Mouse (Mus musculus) heart, postnatal 25 days (tissue): ENCODE measurements around the gene Eea1. TPM values are rescaled to one million over a fixed set of nuclear protein-coding genes. Genes with fewer than 3 reads are reported as not detected.
"Not testable (repeated sequence)": the region's sequence is repeated elsewhere in the genome, so short reads cannot be mapped to it uniquely, and the experiment has no call there.

Source experiments
- DNase-seq: peaks from one replicate; pipeline ENCODE4 v3.0.0; 2022; ENCODE audit warnings: low spot score
- intact Hi-C: fragments of 180-260 bp; cut with DNase I; formaldehyde crosslinking; loops from one replicate; pipeline ENCODE4 v1.15.1; 2025
- total RNA-seq, 2 experiments: library from RNA; stranded (reverse); gene quantifications; 2 replicates each; pipeline ENCODE4 v1.2.3; 2021

The Eea1 gene
- total RNA-seq, 2 experiments from 2014 or later: 30.2 to 33.4 TPM

GRCm38 (mm10) chr10:96034106-96034505, 93.7 kb downstream of the Eea1 start:
- DNase-seq: no peak
- intact Hi-C loops: no loop called here

DNA sequence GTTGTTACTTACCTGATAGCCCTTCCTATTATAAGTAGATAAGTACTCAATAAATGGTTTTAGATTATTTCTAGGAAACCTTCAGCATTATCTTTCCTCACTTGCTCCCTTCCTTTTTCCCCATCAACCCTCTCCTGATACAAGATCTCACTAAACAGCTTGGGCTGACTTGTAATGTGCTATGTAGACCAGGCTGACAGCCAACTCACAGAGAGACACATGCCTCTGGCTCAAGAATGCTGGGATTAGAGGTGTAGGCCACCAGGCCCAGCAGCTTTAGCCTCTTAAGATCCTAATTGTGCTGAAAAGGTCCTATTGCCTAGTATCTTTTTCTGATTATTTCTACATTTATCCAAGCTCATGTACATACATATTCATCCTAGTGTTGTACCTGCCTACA, 95.5 kb downstream of the Eea1 start:
- intact Hi-C loops: no loop called here
- no peak for DNase-seq

- no peak for DNase-seq
- intact Hi-C loops: no loop called here
Observed at GRCm38 (mm10) chr10:96044216-96044615, 103.8 kb downstream of the Eea1 start.

GRCm38 (mm10) chr10:96047960-96048536, 107.6 kb downstream of the Eea1 start:
- DNase-seq: no peak
- intact Hi-C loops: no loop called here

- DNase-seq: no peak
- intact Hi-C loops: no loop called here
Observed at GRCm38 (mm10) chr10:96048550-96048949, 108.1 kb downstream of the Eea1 start.

DNA sequence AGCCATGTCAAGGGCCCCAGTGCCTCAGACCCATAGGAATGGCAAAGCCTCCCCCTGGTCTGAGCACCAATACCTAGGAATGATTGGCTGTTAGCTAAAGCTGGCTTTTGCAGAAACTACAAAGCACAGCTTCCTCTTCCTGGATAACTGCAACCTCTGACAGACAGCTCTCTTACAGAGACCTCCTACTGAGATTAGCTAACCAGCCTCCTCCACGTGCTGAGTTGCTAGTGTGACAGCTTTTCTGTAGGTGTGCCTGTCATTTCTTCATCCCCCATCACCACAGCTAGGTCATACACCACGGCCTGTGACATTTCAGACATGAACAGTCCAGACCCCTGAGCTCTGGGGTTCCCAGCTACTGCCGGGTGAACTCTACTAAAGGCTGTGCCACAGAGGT, 126.9 kb downstream of the Eea1 start:
- intact Hi-C loops: no loop called here
- no peak for DNase-seq

GRCm38 (mm10) chr10:96074386-96074785, 133.9 kb downstream of the Eea1 start:
- intact Hi-C loops: no loop called here
- DNase-seq: no peak

DNA sequence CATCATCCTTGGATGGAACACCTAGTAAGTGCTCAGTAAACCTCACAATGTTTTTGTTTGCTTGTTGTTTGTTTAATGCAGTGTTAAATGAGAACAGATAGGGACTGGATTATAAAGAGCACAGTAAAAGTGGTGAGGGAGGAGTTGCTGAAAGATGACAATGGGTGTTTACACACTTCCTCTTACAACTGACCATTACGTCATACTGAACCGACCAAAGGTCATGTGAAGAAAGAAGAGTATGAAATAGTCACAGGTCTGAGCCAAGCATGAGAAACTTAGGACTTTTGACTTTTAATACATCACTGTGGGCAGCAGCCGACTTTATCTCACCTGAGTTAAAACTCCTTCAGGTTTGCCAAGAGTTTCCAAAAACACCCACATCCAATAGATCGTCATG, 135.0 kb downstream of the Eea1 start:
- no peak for DNase-seq

DNA sequence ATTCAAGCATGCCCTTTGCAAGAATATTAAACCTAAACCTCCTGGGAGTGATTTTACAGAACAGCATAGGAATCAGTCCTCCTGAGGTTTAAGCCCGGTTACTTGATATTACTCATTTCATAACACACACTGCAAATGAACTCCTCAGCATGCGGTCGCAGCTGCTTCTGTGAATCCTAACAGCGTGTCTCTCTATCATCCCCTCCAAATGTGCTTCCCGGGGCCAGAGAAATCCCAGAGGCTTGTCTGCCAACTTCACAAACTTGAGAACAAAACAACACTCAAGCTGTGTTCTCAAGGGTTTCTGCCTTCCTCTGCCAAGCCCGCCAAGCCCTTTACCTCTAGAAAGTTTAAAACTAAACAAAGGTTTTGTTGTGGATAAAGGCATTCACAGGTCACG, 135.4 kb downstream of the Eea1 start:
- intact Hi-C loops: no loop called here
- DNase-seq: no peak

More for the DNA sequence above, 135.0 kb downstream of the Eea1 start:
- intact Hi-C loops: no loop called here

- intact Hi-C loops: no loop called here
- no peak for DNase-seq
Observed at GRCm38 (mm10) chr10:96076461-96076860, 136.0 kb downstream of the Eea1 start.

GRCm38 (mm10) chr10:96077480-96078066, 137.1 kb downstream of the Eea1 start:
- DNase-seq, intact Hi-C loops: not testable (repeated sequence)

GRCm38 (mm10) chr10:96079823-96080222, 139.4 kb downstream of the Eea1 start:
- no peak for DNase-seq
- intact Hi-C loops: no loop called here

DNA sequence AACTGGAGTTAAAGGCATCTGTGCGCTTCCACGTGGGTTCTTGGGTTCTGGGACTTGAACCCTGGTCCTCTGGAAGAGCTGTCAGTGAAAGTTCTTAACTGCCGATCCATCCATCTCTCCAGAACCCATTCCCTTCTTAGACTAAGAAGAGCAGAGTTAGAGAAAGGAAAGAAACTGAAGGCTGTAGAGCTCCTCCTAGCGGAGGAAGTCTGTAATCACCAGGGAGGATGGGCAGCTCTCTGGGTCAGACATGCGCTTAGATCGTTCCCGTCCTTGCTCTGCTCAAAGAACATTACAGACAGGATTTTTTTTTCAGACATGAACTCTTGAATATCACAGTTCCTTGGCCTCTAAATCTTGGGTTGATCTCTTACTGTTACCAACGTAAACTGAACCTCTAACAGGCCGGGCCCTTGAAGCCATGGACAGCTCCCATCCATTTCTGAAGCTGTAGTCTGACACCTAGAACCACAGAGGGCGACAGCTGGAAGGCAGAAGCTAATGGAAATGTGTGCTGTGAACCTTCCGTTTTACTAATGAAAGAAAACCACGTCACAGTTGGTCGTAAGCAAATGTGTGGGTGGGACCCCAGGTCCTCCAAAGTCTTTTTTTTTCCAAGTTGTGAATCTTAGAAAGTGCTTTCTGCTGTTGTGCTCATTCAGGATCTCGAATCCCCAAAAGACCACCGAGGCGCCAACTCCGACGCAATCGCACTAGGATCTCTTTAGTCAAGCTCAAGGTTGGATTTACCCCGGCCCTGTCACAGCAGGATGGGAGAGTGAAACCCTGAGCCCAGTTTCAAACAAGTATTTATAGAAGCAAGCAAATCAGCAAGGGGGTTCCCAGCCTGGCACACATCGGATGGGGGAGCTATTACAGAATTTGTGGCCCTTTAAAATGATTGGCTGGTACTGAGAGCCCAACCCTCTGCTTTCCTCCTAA, 140.3 kb downstream of the Eea1 start:
- intact Hi-C loops: no loop called here
- no peak for DNase-seq

- DNase-seq: no peak
- intact Hi-C loops: no loop called here
Observed at GRCm38 (mm10) chr10:96082203-96082602, 141.8 kb downstream of the Eea1 start.

- DNase-seq: no peak
- intact Hi-C loops: no loop called here
Observed at GRCm38 (mm10) chr10:96089744-96090143, 149.3 kb downstream of the Eea1 start.

GRCm38 (mm10) chr10:96090388-96090787, 149.9 kb downstream of the Eea1 start:
- no peak for DNase-seq
- intact Hi-C loops: no loop called here

GRCm38 (mm10) chr10:96093890-96094531, 153.6 kb downstream of the Eea1 start:
- intact Hi-C loops: no loop called here
- DNase-seq: no peak

- no peak for DNase-seq
- intact Hi-C loops: no loop called here
Observed at GRCm38 (mm10) chr10:96094559-96094958, 154.1 kb downstream of the Eea1 start.
